Mouse (Mus musculus) cerebellum, adult 2 months (tissue): Measurements from ENCODE around the gene Gfral. TPM values are rescaled to one million over a fixed set of nuclear protein-coding genes. Genes with fewer than 3 reads are reported as not detected.

Source experiments
- DNase-seq, 2 experiments: peaks; one replicate each; pipeline ENCODE4 v3.0.0; 2021
- H3K27ac ChIP-seq: fragments of 200-500 bp; 2 replicates; pipeline ENCODE4 v1.5.1; 2012; ENCODE audit warnings: low read length, control low read depth, inconsistent platforms; ENCODE audit not compliant: insufficient read depth
- H3K27me3 ChIP-seq: fragments of 200-500 bp; 2 replicates; pipeline ENCODE4 v1.6.1; 2012; ENCODE audit warnings: inconsistent platforms, mild to moderate bottlenecking, low read length, moderate library complexity; ENCODE audit not compliant: control insufficient read depth, insufficient read depth
- H3K4me1 ChIP-seq: fragments of 200-500 bp; 2 replicates; pipeline ENCODE4 v1.6.1; 2011; ENCODE audit warnings: low read length; ENCODE audit not compliant: control insufficient read depth, insufficient read depth
- H3K4me3 ChIP-seq: fragments of 200-500 bp; replicated peaks from 2 replicates; pipeline ENCODE3; 2011; ENCODE audit warnings: mild to moderate bottlenecking, low read depth, low read length, control low read depth; ENCODE audit not compliant: insufficient read depth
- CTCF ChIP-seq: fragments of 200-500 bp; IDR thresholded peaks from 2 replicates; pipeline ENCODE4 v1.5.1; 2011; ENCODE audit warnings: low read depth, mild to moderate bottlenecking, control low read depth, low read length, moderate library complexity, borderline replicate concordance; ENCODE audit not compliant: insufficient read depth
- POLR2A ChIP-seq: fragments of 200-500 bp; IDR thresholded peaks from 2 replicates; pipeline ENCODE4 v1.6.1; 2011; ENCODE audit warnings: low read length, control low read depth, borderline replicate concordance; ENCODE audit not compliant: insufficient read depth
- WGBS: fragments of 180-500 bp; shearing (Covaris S2); methylation state at CpG from one replicate; pipeline ENCODE4 v1.1.7; 2018; 5-methylcytosine and 5-hydroxymethylcytosine counted together
- polyA plus RNA-seq: library from polyadenylated mRNA; depleted of rRNA; stranded (reverse); fragments of >200 nt; gene quantifications from 2 replicates; pipeline ENCODE4 v1.2.3, GENCODE M21; 2012

The Gfral gene
- polyA plus RNA-seq, 1 experiment = not detected

DNA sequence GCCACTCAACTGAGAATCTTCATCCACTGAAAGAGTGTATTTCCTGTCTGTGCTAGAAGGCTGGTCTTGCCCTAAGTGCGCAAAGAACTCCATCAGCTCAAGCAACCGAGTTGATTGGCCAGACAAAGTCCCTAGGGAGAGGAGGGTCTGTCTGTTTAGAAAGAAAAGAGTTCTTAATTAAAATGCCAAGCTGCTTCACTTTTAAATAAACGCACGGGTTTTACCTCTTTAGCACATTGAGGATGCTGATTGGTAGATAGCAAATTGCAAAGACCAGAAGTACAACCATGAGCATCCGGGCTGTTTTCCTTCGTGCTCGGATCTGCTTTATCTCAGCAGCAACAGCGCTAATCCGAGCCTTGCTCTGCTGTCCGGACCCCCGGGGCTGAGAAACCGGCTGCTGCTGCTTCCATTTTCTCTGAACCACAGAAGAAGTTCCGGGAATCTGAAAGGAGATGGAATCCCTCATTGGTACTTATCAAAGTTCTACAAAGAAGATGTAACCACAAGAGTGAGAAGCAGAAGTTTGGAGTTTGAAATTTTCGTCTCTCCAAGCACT is 22.6 kb upstream of the Gfral start:
- TF ChIP-seq POLR2A (no peak), CTCF (no peak)
- Histone ChIP-seq H3K27me3 (no peaks in the 10 kb centered on the region), H3K27ac (no peak overlapping the region), H3K4me1 (no peaks in the 10 kb centered on the region), H3K4me3 (no peak overlapping the region)
- WGBS = 4% methylated on average over 14 of the region's 14 CpGs
- peak in 1 of 2 experiments; percentile 9 for DNase-seq

DNA sequence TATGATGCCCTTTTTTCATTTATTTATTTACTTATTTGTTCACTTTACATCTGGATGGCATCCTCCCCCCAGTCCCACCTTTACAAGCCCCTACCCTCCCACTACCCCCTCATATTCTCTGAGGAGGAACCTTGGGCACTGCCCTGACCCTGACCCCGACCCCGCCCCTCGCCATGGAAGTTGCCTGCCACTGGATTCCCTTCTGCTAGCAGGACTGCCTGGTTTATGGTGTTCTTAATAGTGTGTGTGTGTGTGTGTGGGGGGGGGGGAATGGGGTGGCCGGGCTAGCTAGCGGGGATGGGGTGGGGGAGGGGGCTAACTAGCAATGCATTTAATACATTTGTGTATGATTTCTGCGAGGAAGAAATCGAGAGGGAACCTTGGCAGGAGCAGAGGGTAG is 21.4 kb upstream of the Gfral start:
- no peaks in the 10 kb centered on the region for H3K27me3 ChIP-seq
- TF ChIP-seq POLR2A = no peak
- no peak for TF ChIP-seq CTCF
- no peak for DNase-seq
- no peak overlapping the region for H3K4me3 ChIP-seq
- no peak overlapping the region for H3K27ac ChIP-seq
- WGBS = 75% methylated on average over 7 of the region's 7 CpGs
- no peaks in the 10 kb centered on the region for H3K4me1 ChIP-seq

DNA sequence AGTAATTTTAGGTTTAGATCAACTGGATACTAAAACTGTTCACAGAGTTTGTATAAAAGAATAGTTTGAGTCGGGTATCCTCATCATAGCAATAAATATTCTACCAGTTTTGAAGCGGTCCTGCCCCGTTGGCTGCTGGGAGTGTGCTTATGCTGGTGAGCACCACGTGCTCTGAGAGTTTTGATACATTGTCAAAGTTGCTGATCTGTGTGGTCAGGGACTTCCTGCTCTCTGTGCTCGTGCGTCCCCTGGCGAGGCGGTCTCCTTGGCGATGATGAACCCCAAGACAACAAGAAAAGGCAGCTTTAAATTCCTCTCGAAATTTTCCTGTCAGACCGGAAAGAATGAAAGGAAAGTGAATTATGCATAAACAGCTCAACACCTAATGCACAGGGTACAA is 16.9 kb upstream of the Gfral start:
- Histone ChIP-seq H3K4me3 (no peak overlapping the region), H3K4me1 (no peaks in the 10 kb centered on the region), H3K27me3 (no peaks in the 10 kb centered on the region), H3K27ac (no peak overlapping the region)
- TF ChIP-seq POLR2A (no peak), CTCF (no peak)
- DNase-seq = no peak
- 28% methylated on average over 11 of the region's 11 CpGs for WGBS

DNA sequence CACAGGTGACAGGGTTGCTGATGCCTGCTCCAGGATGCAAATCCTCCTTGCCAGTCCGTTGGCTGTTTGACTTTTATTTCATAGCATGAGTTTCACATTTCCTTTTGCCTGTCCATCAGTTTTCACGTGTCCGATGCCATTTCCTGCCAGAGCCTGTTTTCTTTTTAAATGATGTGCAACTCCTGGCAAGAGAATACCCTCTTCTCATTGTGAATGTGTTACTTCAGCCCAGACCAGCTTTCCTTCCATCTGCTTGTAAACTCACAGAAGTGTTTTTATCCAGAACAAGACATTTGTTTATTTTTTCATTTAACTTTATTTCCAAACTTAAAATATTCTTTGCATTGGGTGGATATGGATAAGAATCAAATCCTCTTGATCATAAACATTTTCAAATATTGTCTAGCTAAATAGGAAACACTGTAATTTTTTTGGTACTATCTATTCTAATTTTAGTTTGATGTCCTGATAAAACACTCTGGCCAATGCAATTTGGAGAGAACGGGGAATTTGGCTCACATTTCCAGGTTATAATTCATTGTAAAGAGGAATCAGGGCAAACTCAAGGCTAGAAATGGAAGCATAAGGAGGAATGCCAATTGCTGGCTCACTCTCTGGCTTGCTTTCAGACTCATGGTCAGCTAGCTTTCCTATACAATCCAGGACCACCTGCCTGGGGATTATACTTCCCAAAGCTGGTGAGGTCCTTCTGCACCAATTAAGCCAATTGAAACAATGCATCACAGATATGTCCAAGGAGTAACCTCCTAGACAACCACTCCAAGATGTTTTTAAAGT is 3.9 kb upstream of the Gfral start:
- WGBS = 13% methylated on average over 4 of the region's 4 CpGs
- TF ChIP-seq POLR2A = no peak
- TF ChIP-seq CTCF = no peak
- Histone ChIP-seq H3K27me3 (no peaks in the 10 kb centered on the region), H3K4me1 (peaks cover 5% of the 10 kb centered on the region; the same call in 1 of the 2 replicates), H3K27ac (no peak overlapping the region), H3K4me3 (no peak overlapping the region)
- DNase-seq = peak; percentile 25 to 77

DNA sequence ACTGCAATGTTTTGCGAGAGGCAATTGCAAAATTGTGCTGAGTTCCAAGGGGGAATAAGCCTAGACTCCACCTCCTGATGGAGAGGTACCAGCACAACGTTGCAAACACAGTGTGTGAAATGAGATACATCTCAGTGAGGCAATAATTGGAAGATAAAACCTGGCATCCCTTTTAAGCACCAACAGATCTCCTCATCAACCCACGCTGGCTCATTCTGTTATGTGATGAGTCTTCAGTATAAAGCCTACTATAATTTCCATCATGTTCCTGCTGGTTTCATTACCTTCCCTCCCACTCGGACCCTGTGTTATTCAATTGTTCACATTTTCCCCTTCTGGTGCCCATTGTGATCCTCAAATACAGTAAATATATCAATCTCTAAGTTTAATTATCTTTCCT is 1.2 kb upstream of the Gfral start:
- H3K4me1 ChIP-seq = peaks cover 5% of the 10 kb centered on the region; the same call in 1 of the 2 replicates
- TF ChIP-seq POLR2A = no peak
- TF ChIP-seq CTCF = no peak
- H3K4me3 ChIP-seq = no peak overlapping the region
- H3K27me3 ChIP-seq = no peaks in the 10 kb centered on the region
- WGBS = 66% methylated on average over 4 of the region's 4 CpGs
- no peak overlapping the region for H3K27ac ChIP-seq
- no peak for DNase-seq

DNA sequence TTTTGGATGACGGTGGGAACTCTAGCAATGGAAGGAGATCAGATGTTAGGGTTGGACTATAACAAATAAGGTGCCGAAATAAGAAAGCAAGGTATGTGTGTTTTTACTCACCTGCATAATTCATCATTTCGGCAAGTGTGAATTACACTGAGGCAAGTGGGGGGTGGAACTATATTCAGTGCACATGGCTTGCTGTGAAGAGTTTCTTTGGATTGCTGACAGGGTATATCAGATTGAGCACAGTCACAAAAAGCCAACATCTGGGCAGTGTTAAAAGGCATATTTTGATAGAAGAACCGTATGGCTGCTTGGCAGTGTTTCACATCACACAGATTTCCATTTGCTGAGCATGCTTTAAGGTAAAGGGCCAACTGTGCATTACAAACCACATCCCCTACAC is 16.5 kb downstream of the Gfral start:
- TF ChIP-seq CTCF = no peak
- TF ChIP-seq POLR2A = no peak
- Histone ChIP-seq H3K4me3 (no peak overlapping the region), H3K4me1 (no peaks in the 10 kb centered on the region), H3K27me3 (no peaks in the 10 kb centered on the region), H3K27ac (no peak overlapping the region)
- DNase-seq = no peak
- 81% methylated on average over 4 of the region's 4 CpGs for WGBS

DNA sequence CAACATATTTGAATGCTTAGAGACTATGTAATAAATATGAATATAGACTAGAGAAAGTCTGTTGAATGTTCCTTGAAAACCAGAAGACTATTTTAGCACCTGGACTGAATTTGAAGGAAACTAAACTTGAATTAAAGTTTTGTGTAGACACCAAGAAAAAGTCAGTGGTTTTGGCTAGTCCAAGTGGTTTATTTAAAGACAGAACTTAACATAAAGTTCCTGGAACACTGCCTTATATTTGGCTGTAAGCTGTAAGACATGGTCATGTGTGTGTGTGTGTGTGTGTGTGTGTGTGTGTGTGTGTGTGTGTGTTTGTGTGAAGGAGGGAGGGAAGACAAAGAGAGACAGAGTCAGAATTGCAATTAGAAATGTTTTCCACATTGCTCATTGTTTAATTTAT is 34.2 kb downstream of the Gfral start:
- Histone ChIP-seq H3K4me1 (no peaks in the 10 kb centered on the region), H3K27me3 (no peaks in the 10 kb centered on the region), H3K4me3 (no peak overlapping the region), H3K27ac (no peak overlapping the region)
- DNase-seq = no peak
- TF ChIP-seq CTCF (no peak), POLR2A (no peak)

DNA sequence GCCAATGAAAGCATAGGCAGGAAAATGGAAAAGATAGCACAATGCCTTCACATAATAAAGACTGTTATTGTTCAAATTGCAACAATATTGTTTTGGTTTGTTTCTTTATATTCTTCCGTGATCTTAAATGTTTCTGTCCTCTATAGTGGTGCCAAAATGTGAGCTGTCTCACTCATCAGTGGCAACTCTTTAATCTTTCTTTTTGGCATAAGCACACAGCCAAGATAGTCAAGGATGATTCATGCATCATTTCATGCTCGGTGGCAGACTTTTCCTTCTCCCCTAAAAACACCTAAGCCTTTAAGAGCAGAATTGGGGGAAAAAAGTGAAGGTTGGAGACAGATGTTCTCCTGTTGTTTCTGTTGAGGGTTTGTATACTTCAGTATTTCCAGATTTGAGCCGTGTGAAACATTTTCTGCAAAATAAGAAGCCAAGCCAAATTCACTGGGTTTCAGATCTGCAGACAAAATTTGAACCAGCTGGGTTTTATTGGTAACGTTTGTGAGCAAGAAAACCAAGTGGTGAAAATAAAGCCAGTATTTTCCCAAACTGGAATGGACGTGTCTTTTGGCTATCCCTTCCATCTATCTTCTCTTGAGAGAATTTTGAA is 40.7 kb downstream of the Gfral start:
- no peaks in the 10 kb centered on the region for H3K4me1 ChIP-seq
- no peaks in the 10 kb centered on the region for H3K27me3 ChIP-seq
- DNase-seq = no peak
- no peak overlapping the region for H3K27ac ChIP-seq
- H3K4me3 ChIP-seq = no peak overlapping the region
- TF ChIP-seq POLR2A (no peak), CTCF (no peak)
- WGBS = 38% methylated on average over 5 of the region's 5 CpGs
